Mouse (Mus musculus): ENCODE measurements at regions not wholly inside any gene's neighbourhood (a gene's known extent, or its start where the extent isn't known, plus 50 kb on each side); places are given as distances from the start of the nearest gene placed in this dataset.

DNA sequence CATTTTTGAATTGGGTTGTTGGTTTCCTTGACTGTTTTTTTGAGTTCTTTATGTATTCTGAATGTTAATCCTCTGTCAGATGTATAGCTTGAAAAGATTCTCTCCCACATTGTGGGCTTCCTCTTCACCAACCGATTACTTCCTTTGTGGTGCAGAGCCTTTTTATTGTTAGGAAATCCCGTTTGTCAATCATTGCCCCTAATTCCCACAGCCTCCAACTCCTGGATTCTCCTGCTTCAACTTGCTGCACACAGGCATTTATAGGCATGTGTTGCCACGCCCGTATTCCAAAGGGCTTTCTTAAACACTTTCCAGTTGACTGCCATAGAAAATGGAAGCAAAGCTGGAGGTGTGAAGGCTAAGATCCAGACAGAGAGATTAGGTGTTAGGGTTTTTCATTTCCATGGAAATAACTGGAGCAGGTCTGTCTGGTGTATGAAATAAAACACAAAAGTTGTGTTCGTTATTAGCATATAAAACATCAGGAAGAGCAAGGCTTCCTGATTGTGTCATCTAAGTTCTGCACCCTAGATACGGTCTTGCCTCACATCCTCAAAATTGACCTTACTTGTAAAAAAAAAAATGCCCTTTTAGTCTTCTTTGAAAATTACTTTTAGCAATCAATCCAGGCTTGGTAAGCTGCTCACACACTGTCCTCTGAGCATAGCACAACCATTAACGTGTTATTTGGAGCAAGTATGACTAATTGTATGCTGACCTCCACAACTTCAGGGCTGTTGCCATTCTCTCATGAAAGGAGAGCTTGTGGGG is 87.7 kb upstream of the Tex13c2 start:
- in situ Hi-C loops (cut with MboI; ENCODE audit: unreplicated experiment in 2 of 2) = no loop called here

DNA sequence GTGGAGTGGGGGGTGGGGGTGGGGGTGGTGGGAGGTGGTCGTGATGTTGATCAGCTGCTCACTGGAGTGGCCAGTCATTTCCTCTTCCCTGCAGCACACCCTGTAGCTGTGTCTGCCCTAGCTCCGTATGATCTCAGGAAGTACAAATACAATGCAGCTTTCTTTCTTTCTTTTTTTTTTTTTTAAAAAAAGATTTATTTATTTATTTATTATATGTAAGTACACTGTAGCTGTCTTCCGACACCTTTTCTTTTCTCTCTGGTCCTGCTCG is 87.2 kb upstream of the Tex13c2 start:
- in situ Hi-C loops (cut with MboI; ENCODE audit: unreplicated experiment in 2 of 2) = no loop called here

DNA sequence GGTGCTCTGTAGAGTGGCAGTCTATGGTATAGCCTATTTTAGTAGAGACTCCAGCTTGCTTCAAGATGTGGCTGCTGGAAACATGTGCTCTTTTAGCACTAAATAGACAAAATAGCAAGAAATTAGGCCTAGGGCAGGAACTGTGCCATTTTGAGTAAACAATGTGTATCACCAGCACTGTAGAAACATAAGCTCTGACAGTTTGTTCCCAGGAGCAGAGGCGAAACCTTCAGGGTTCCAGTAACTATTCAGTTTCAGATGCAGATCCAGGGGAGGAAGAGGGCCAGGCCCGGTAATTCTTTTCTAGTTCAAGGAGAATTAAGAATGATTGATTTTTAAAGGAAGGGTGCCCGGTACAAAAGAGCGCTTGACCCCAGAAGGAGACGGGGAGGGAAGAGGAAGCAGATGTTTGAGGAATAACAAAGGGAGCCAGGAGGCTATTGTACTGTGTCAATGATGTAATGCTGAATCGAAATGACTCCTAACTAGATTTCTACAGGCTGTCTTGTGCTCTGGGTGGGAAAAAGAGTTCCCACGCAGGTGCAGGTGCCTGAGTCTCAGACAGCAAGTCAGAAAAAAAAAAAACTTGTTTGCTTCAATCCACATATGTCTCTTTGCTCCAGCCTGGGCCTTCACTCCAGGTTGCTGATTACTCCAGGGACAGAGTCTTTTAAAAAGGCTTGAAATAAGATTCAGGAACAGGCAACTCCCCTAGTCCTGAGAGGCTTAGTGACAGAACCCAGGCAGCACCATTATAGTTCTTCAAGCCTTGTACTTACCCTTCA is 57.4 kb upstream of the Tex13c2 start:
- in situ Hi-C loops (cut with MboI; ENCODE audit: unreplicated experiment in 2 of 2) = no loop called here
